11 mouse cellular contexts compared by ENCODE assay signal in the genomic region with DNA sequence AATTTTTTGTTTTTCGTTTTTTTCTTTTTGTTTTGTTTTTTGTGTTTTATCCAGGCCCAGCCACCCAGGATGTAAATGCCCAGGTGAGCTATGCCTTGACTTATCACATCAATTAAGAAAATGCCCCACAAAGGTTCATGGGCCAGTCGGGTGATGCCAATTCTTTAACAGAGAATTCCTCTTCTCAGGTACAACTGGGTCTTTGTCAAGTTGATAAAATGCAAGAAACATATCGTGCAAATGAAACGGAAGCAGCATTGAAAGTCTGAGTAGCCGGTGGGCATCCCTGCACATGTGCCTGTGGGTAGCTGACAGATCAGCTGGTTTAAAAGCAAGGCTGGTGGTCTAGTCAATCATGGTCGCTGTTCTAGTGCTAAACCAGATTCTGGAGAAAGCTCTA. TPM values are rescaled to one million over a fixed set of nuclear protein-coding genes. Genes with fewer than 3 reads are reported as not detected.
DNase-seq lines count a peak whose midpoint lies in the region; ATAC-seq and TF ChIP-seq lines count a peak whose summit lies in the region.
"Not testable (repeated sequence)": the region's sequence is repeated elsewhere in the genome, so short reads cannot be mapped to it uniquely, and the experiment has no call there.
"Had no signal": no experiment of that assay in that cellular context is flagged by ENCODE, and none has a peak within 500 bp of the region (broad histone marks: within the 10 kb centered on the region; RNA-seq: fewer than 3 reads in every experiment).

No protein-coding gene starts in this region.

- not testable (repeated sequence) for H3K79me2 ChIP-seq in heart, adult 2 months (replicated peaks; ENCODE audit: control insufficient read depth, insufficient read depth, low read length)

- not testable (repeated sequence) for H3K4me2 ChIP-seq in embryonic facial prominence, embryonic 13.5 days; hindbrain, postnatal 0 days (ENCODE audit: low read depth, low read length); neural tube, embryonic 15.5 days

- H3K36me3 ChIP-seq in embryonic facial prominence, embryonic 13.5 days; heart, adult 2 months (ENCODE audit: control insufficient read depth, insufficient read depth, low read length); hindbrain, postnatal 0 days (ENCODE audit: insufficient read depth, low read length); neural tube, embryonic 15.5 days: not testable (repeated sequence)

- TF ChIP-seq EP300 in heart, adult 2 months (IDR thresholded peaks at IDR 0.05; ENCODE audit: insufficient read depth, low read depth, low read length): not testable (repeated sequence)

- not testable (repeated sequence) for H3K4me3 ChIP-seq in embryonic facial prominence, embryonic 13.5 days; heart, adult 2 months; hindbrain, postnatal 0 days (ENCODE audit: low read length); lung, adult 2 months (replicated peaks; ENCODE audit: extremely low read depth, low read depth, low read length); neural tube, embryonic 15.5 days (replicated peaks)

- H3K9ac ChIP-seq in embryonic facial prominence, embryonic 13.5 days; heart, adult 2 months (ENCODE audit: low read depth, low read length); hindbrain, postnatal 0 days (replicated peaks; ENCODE audit: low read length); neural tube, embryonic 15.5 days (replicated peaks): not testable (repeated sequence)

- H3K27ac ChIP-seq in embryonic facial prominence, embryonic 13.5 days; heart, adult 2 months; hindbrain, postnatal 0 days; neural tube, embryonic 15.5 days (replicated peaks): not testable (repeated sequence)

- H3K9me3 ChIP-seq in embryonic facial prominence, embryonic 13.5 days: peaks cover 21% of the 10 kb centered on the region
- not testable (repeated sequence) for H3K9me3 ChIP-seq in hindbrain, postnatal 0 days (ENCODE audit: low read length)
- H3K9me3 ChIP-seq in neural tube, embryonic 15.5 days (replicated peaks): peaks cover 21% of the 10 kb centered on the region

- peak; percentile 80 for ATAC-seq in embryonic facial prominence, embryonic 13.5 days (ENCODE audit: insufficient number of reproducible peaks, insufficient read depth, low FRiP score, low TSS enrichment, low read depth)
- 0 out of 2 replicates have a peak, but pooled peaks have one; percentile 47 for ATAC-seq in hindbrain, postnatal 0 days
- ATAC-seq in neural tube, embryonic 15.5 days (ENCODE audit: low FRiP score): peak; percentile 28; the same call in 1 of the 2 replicates

- not testable (repeated sequence) for TF ChIP-seq POLR2A in heart, adult 2 months (IDR thresholded peaks at IDR 0.05; ENCODE audit: insufficient read depth, low read depth, low read length); lung, adult 2 months (IDR thresholded peaks at IDR 0.05; ENCODE audit: borderline replicate concordance, extremely low read depth, low read depth, low read length)

- H3K4me1 ChIP-seq in embryonic facial prominence, embryonic 13.5 days; heart, adult 2 months (ENCODE audit: control insufficient read depth, insufficient read depth, low read length); hindbrain, postnatal 0 days (ENCODE audit: insufficient read depth, low read length); lung, adult 2 months (ENCODE audit: control insufficient read depth, insufficient read depth, low read length); neural tube, embryonic 15.5 days: not testable (repeated sequence)

- H3K27me3 ChIP-seq in embryonic facial prominence, embryonic 13.5 days; heart, adult 2 months (ENCODE audit: control insufficient read depth, insufficient read depth, low read length); hindbrain, postnatal 0 days (ENCODE audit: insufficient read depth, low read length); neural tube, embryonic 15.5 days (replicated peaks): not testable (repeated sequence)

- 64% methylated on average over 6 of the region's 6 CpGs for WGBS in embryonic facial prominence, embryonic 13.5 days
- WGBS in heart, adult 2 months: 53% methylated on average over 6 of the region's 6 CpGs
- 70% methylated on average over 5 of the region's 6 CpGs for WGBS in hindbrain, postnatal 0 days
- 58% methylated on average over 6 of the region's 6 CpGs for WGBS in lung, adult 2 months
- 65% methylated on average over 6 of the region's 6 CpGs for WGBS in neural tube, embryonic 15.5 days

- intact Hi-C loops in heart, adult 2 months (cut with DNase I): not testable (repeated sequence)

- peak; percentile 4 to 26 for DNase-seq in heart, adult 2 months
- not testable (repeated sequence) for DNase-seq in hindbrain, postnatal 0 days (ENCODE audit: low spot score)
- peak; percentile 2 to 3 for DNase-seq in kidney, postnatal 4 days
- DNase-seq in lung, adult 2 months: peak; percentile 10
- peak; percentile 3 to 5 for DNase-seq in thymus, adult 18-20 months

- TF ChIP-seq CTCF in heart, adult 2 months (IDR thresholded peaks at IDR 0.05); hindbrain, postnatal 0 days (IDR thresholded peaks at IDR 0.05; ENCODE audit: low read depth); lung, adult 2 months (IDR thresholded peaks at IDR 0.05; ENCODE audit: insufficient read depth, low read length): not testable (repeated sequence)

RNA-seq across cellular contexts. Expression of a gene that starts 12.2 kb away (rescaled TPM):
- polyA plus RNA-seq in embryonic facial prominence, embryonic 13.5 days (2015; fragmentation: Nextera tagmentation; extraction: Ambion mirVana): not detected in 2 replicates
- not detected for total RNA-seq in heart, adult 2 months (2021)
- polyA plus RNA-seq in heart, adult 2 months (2012; rRNA removed): not detected in 2 replicates
- total RNA-seq in hindbrain, postnatal 0 days (2014; rRNA removed): not detected in 2 replicates
- polyA plus RNA-seq in hindbrain, postnatal 0 days (2015; fragmentation: Nextera tagmentation; extraction: Ambion mirVana): not detected in 2 replicates
- not detected in 2 replicates for polyA plus RNA-seq in lung, adult 2 months (2012; rRNA removed)
- polyA plus RNA-seq in neural tube, embryonic 15.5 days (2015; fragmentation: Nextera tagmentation; extraction: Ambion mirVana): not detected in 2 replicates
- total RNA-seq: heart, postnatal 4 days; layer of hippocampus, adult 2 months; megakaryocyte progenitor cell, adult 5-6 weeks had no signal
- polyA plus RNA-seq: limb, embryonic 10.5 days had no signal

RNA-seq across cellular contexts. Expression of a gene that starts 29.5 kb away (rescaled TPM):
- not detected in 2 replicates for polyA plus RNA-seq in embryonic facial prominence, embryonic 13.5 days (2015; fragmentation: Nextera tagmentation; extraction: Ambion mirVana)
- not detected for total RNA-seq in heart, adult 2 months (2021)
- polyA plus RNA-seq in heart, adult 2 months (2012; rRNA removed): 0.23 TPM in 1 of 2 replicates, not detected in the other
- not detected in 2 replicates for total RNA-seq in hindbrain, postnatal 0 days (2014; rRNA removed)
- not detected in 2 replicates for polyA plus RNA-seq in hindbrain, postnatal 0 days (2015; fragmentation: Nextera tagmentation; extraction: Ambion mirVana)
- polyA plus RNA-seq in lung, adult 2 months (2012; rRNA removed): not detected in 2 replicates
- polyA plus RNA-seq in neural tube, embryonic 15.5 days (2015; fragmentation: Nextera tagmentation; extraction: Ambion mirVana): not detected in 2 replicates
- total RNA-seq: heart, postnatal 4 days; layer of hippocampus, adult 2 months; megakaryocyte progenitor cell, adult 5-6 weeks had no signal
- polyA plus RNA-seq: limb, embryonic 10.5 days had no signal

RNA-seq across cellular contexts. Expression of a gene that starts 50.2 kb away (rescaled TPM):
- polyA plus RNA-seq in embryonic facial prominence, embryonic 13.5 days (2015; fragmentation: Nextera tagmentation; extraction: Ambion mirVana): not detected in 2 replicates
- not detected for total RNA-seq in heart, adult 2 months (2021)
- polyA plus RNA-seq in heart, adult 2 months (2012; rRNA removed): not detected in 2 replicates
- total RNA-seq in hindbrain, postnatal 0 days (2014; rRNA removed): not detected in 2 replicates
- not detected in 2 replicates for polyA plus RNA-seq in hindbrain, postnatal 0 days (2015; fragmentation: Nextera tagmentation; extraction: Ambion mirVana)
- polyA plus RNA-seq in lung, adult 2 months (2012; rRNA removed): not detected in 2 replicates
- polyA plus RNA-seq in neural tube, embryonic 15.5 days (2015; fragmentation: Nextera tagmentation; extraction: Ambion mirVana): not detected in 2 replicates
- total RNA-seq: heart, postnatal 4 days; layer of hippocampus, adult 2 months; megakaryocyte progenitor cell, adult 5-6 weeks had no signal
- polyA plus RNA-seq: limb, embryonic 10.5 days had no signal

Comparison
In these comparisons a context has a peak if more than half of its experiments do, and no peak if none do; other contexts are left out.
1. ATAC-seq: peak in every context shown above with its lines; median percentile 80 in embryonic facial prominence, embryonic 13.5 days; 47 in hindbrain, postnatal 0 days; 28 in neural tube, embryonic 15.5 days.